Mouse (Mus musculus): Measurements from ENCODE around the gene Zmiz1.

Zmiz1 gene

GRCm38 (mm10) chr14:25619066-25619762, 160.2 kb downstream of the Zmiz1 start:
- DNase-seq: peak; percentile 62 to 65

GRCm38 (mm10) chr14:25620766-25621165, 161.8 kb downstream of the Zmiz1 start:
- DNase-seq: peak in 1 of 2 experiments; percentile 57

- peak; percentile 80 to 87 for DNase-seq
Observed at GRCm38 (mm10) chr14:25623698-25624097, 164.7 kb downstream of the Zmiz1 start.

- no peak for DNase-seq
Observed at GRCm38 (mm10) chr14:25624659-25625058, 165.7 kb downstream of the Zmiz1 start.

GRCm38 (mm10) chr14:25627599-25628255, 168.7 kb downstream of the Zmiz1 start:
- peak; percentile 57 to 67 for DNase-seq

- DNase-seq: no peak
Observed at GRCm38 (mm10) chr14:25628448-25629099, 169.6 kb downstream of the Zmiz1 start.

- no peak for DNase-seq
Observed at GRCm38 (mm10) chr14:25629866-25630606, 171.1 kb downstream of the Zmiz1 start.

- peak in 1 of 2 experiments; percentile 57 for DNase-seq
Observed at GRCm38 (mm10) chr14:25630647-25631409, 171.8 kb downstream of the Zmiz1 start.

GRCm38 (mm10) chr14:25631481-25631880, 172.5 kb downstream of the Zmiz1 start:
- DNase-seq: peak; percentile 52 to 66

GRCm38 (mm10) chr14:25633539-25634300, 174.7 kb downstream of the Zmiz1 start:
- DNase-seq: peak; percentile 74 to 79

GRCm38 (mm10) chr14:25634328-25634727, 175.3 kb downstream of the Zmiz1 start:
- no peak for DNase-seq

- DNase-seq: peak in 1 of 2 experiments; percentile 63
Observed at GRCm38 (mm10) chr14:25635746-25636145, 176.8 kb downstream of the Zmiz1 start.

GRCm38 (mm10) chr14:25636297-25636696, 177.3 kb downstream of the Zmiz1 start:
- peak; percentile 64 to 72 for DNase-seq

GRCm38 (mm10) chr14:25639120-25639758, 180.3 kb downstream of the Zmiz1 start:
- DNase-seq: no peak

- DNase-seq: no peak
Observed at GRCm38 (mm10) chr14:25639979-25640378, 181.0 kb downstream of the Zmiz1 start.

GRCm38 (mm10) chr14:25640421-25641056, 181.6 kb downstream of the Zmiz1 start:
- DNase-seq: no peak

- no peak for DNase-seq
Observed at GRCm38 (mm10) chr14:25641067-25641466, 182.1 kb downstream of the Zmiz1 start.

- no peak for DNase-seq
Observed at GRCm38 (mm10) chr14:25645717-25646116, 186.7 kb downstream of the Zmiz1 start.

GRCm38 (mm10) chr14:25646161-25646621, 187.2 kb downstream of the Zmiz1 start:
- peak; percentile 83 to 88 for DNase-seq

- DNase-seq: no peak
Observed at GRCm38 (mm10) chr14:25651131-25651530, 192.1 kb downstream of the Zmiz1 start.
